Mouse (Mus musculus): ENCODE measurements around the gene Olfr1124. TPM values are rescaled to one million over a fixed set of nuclear protein-coding genes. Genes with fewer than 3 reads are reported as not detected.

Gene Olfr1124
- polyA plus RNA-seq, 1 experiment from 2014 or later = not detected

DNA sequence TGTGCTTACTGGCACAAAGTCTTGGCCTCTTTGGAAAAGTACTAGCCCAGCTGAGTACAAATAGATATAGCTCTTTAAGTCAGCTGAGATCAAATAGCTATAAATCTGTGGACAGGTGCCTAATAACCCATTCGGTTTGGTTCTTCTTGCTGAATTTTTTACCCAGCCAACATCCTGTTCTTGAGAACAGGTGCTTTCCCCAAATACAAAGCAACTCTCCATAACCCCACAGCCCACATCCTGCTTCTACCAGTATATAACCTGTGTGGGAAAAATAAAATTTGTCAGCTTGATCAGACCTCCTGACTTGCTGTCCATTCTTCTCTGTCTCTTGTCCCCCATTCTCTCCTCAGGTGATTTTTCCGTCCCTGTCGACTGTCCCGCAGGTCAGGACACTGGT, 31.7 kb downstream of the Olfr1124 start:
- Histone ChIP-seq H3K4me3 (ENCODE audit: low read depth, low read length) (no peak overlapping the region), H3K9ac (replicated peaks; ENCODE audit: low read length) (no peak overlapping the region), H3K36me3 (replicated peaks; ENCODE audit: control insufficient read depth, insufficient read depth, low read depth, low read length) (no peaks in the 10 kb centered on the region), H3K9me3 (replicated peaks; ENCODE audit: control insufficient read depth, low read length) (no peaks in the 10 kb centered on the region), H3K4me1 (ENCODE audit: control insufficient read depth, insufficient read depth, low read length) (no peaks in the 10 kb centered on the region), H3K4me2 (ENCODE audit: low read depth, low read length) (no peak overlapping the region), H3K27ac (replicated peaks; ENCODE audit: low read depth, low read length) (no peak overlapping the region), H3K27me3 (ENCODE audit: control insufficient read depth, insufficient read depth, low read length) (no peaks in the 10 kb centered on the region)
- WGBS = 88% methylated on average over 4 of the region's 4 CpGs
- ATAC-seq (replicated peaks; ENCODE audit: insufficient number of reproducible peaks, low FRiP score, low TSS enrichment, low read depth) (no peak), DNase-seq (ENCODE audit: low spot score) (no peak)

- ATAC-seq (replicated peaks; ENCODE audit: insufficient number of reproducible peaks, low FRiP score, low TSS enrichment, low read depth) (no peak), DNase-seq (ENCODE audit: low spot score) (no peak)
- H3K36me3 ChIP-seq (replicated peaks; ENCODE audit: control insufficient read depth, insufficient read depth, low read depth, low read length) = no peaks in the 10 kb centered on the region
- H3K9me3 ChIP-seq (replicated peaks; ENCODE audit: control insufficient read depth, low read length) = no peaks in the 10 kb centered on the region
- no peak overlapping the region for H3K27ac ChIP-seq (replicated peaks; ENCODE audit: low read depth, low read length)
- no peaks in the 10 kb centered on the region for H3K4me1 ChIP-seq (ENCODE audit: control insufficient read depth, insufficient read depth, low read length)
- no peak overlapping the region for H3K9ac ChIP-seq (replicated peaks; ENCODE audit: low read length)
- H3K27me3 ChIP-seq (ENCODE audit: control insufficient read depth, insufficient read depth, low read length) = no peaks in the 10 kb centered on the region
- H3K4me3 ChIP-seq (ENCODE audit: low read depth, low read length) = no peak overlapping the region
- H3K4me2 ChIP-seq (ENCODE audit: low read depth, low read length) = no peak overlapping the region
Observed at GRCm38 (mm10) chr2:87480207-87480606, 50.1 kb downstream of the Olfr1124 start.

- Histone ChIP-seq H3K9me3 (replicated peaks; ENCODE audit: control insufficient read depth, low read length) (no peaks in the 10 kb centered on the region), H3K36me3 (replicated peaks; ENCODE audit: control insufficient read depth, insufficient read depth, low read depth, low read length) (no peaks in the 10 kb centered on the region), H3K27ac (replicated peaks; ENCODE audit: low read depth, low read length) (no peak overlapping the region), H3K4me2 (ENCODE audit: low read depth, low read length) (no peak overlapping the region), H3K4me1 (ENCODE audit: control insufficient read depth, insufficient read depth, low read length) (no peaks in the 10 kb centered on the region), H3K4me3 (ENCODE audit: low read depth, low read length) (no peak overlapping the region), H3K27me3 (ENCODE audit: control insufficient read depth, insufficient read depth, low read length) (no peaks in the 10 kb centered on the region), H3K9ac (replicated peaks; ENCODE audit: low read length) (no peak overlapping the region)
- DNase-seq (ENCODE audit: low spot score) = no peak
- 85% methylated on average over 4 of the region's 4 CpGs for WGBS
- ATAC-seq (replicated peaks; ENCODE audit: insufficient number of reproducible peaks, low FRiP score, low TSS enrichment, low read depth) = no peak
Observed at GRCm38 (mm10) chr2:87481158-87481557, 51.1 kb downstream of the Olfr1124 start.

- H3K4me3 ChIP-seq (ENCODE audit: low read depth, low read length) = no peak overlapping the region
- H3K9me3 ChIP-seq (replicated peaks; ENCODE audit: control insufficient read depth, low read length) = no peaks in the 10 kb centered on the region
- no peaks in the 10 kb centered on the region for H3K4me1 ChIP-seq (ENCODE audit: control insufficient read depth, insufficient read depth, low read length)
- no peaks in the 10 kb centered on the region for H3K36me3 ChIP-seq (replicated peaks; ENCODE audit: control insufficient read depth, insufficient read depth, low read depth, low read length)
- H3K27ac ChIP-seq (replicated peaks; ENCODE audit: low read depth, low read length) = no peak overlapping the region
- no peak overlapping the region for H3K4me2 ChIP-seq (ENCODE audit: low read depth, low read length)
- DNase-seq (ENCODE audit: low spot score) (no peak), ATAC-seq (replicated peaks; ENCODE audit: insufficient number of reproducible peaks, low FRiP score, low TSS enrichment, low read depth) (no peak)
- H3K27me3 ChIP-seq (ENCODE audit: control insufficient read depth, insufficient read depth, low read length) = no peaks in the 10 kb centered on the region
- H3K9ac ChIP-seq (replicated peaks; ENCODE audit: low read length) = no peak overlapping the region
- WGBS = 73% methylated on average over 2 of the region's 2 CpGs
Observed at GRCm38 (mm10) chr2:87482276-87482675, 52.2 kb downstream of the Olfr1124 start.

Other genes starting within 250 kb of the Olfr1124 start
- not detected in 2 replicates for gene Olfr1112, start 242.5 kb upstream of the Olfr1124 start, polyA plus RNA-seq (2014; fragmentation: Nextera tagmentation; extraction: Ambion mirVana)
- not detected in 2 replicates for gene Olfr1113, start 221.3 kb upstream of the Olfr1124 start, polyA plus RNA-seq (2014; fragmentation: Nextera tagmentation; extraction: Ambion mirVana)
- gene Olfr1115, start 182.3 kb upstream of the Olfr1124 start, polyA plus RNA-seq (2014; fragmentation: Nextera tagmentation; extraction: Ambion mirVana) = not detected in 2 replicates
- not detected in 2 replicates for gene Olfr1116, start 162.7 kb upstream of the Olfr1124 start, polyA plus RNA-seq (2014; fragmentation: Nextera tagmentation; extraction: Ambion mirVana)
- not detected in 2 replicates for gene Olfr1118, start 122.7 kb upstream of the Olfr1124 start, polyA plus RNA-seq (2014; fragmentation: Nextera tagmentation; extraction: Ambion mirVana)
- gene Olfr1120, start 75.5 kb upstream of the Olfr1124 start, polyA plus RNA-seq (2014; fragmentation: Nextera tagmentation; extraction: Ambion mirVana) = not detected in 2 replicates
- not detected in 2 replicates for gene Olfr1121, start 60.4 kb upstream of the Olfr1124 start, polyA plus RNA-seq (2014; fragmentation: Nextera tagmentation; extraction: Ambion mirVana)
- gene Olfr1122, start 44.4 kb upstream of the Olfr1124 start, polyA plus RNA-seq (2014; fragmentation: Nextera tagmentation; extraction: Ambion mirVana) = not detected in 2 replicates
- not detected in 2 replicates for gene Olfr1123, start 13.6 kb upstream of the Olfr1124 start, polyA plus RNA-seq (2014; fragmentation: Nextera tagmentation; extraction: Ambion mirVana)
- gene Olfr1126, start 23.7 kb downstream of the Olfr1124 start, polyA plus RNA-seq (2014; fragmentation: Nextera tagmentation; extraction: Ambion mirVana) = not detected in 2 replicates
- gene Pramel7, start 66.8 kb downstream of the Olfr1124 start, polyA plus RNA-seq (2014; fragmentation: Nextera tagmentation; extraction: Ambion mirVana) = not detected in 2 replicates
- gene Pramel6, start 76.3 kb downstream of the Olfr1124 start, polyA plus RNA-seq (2014; fragmentation: Nextera tagmentation; extraction: Ambion mirVana) = not detected in 2 replicates
- gene Olfr153, start 101.5 kb downstream of the Olfr1124 start, polyA plus RNA-seq (2014; fragmentation: Nextera tagmentation; extraction: Ambion mirVana) = not detected in 2 replicates
- gene Olfr1128, start 115.3 kb downstream of the Olfr1124 start, polyA plus RNA-seq (2014; fragmentation: Nextera tagmentation; extraction: Ambion mirVana) = not detected in 2 replicates
- gene Olfr1129, start 143.6 kb downstream of the Olfr1124 start, polyA plus RNA-seq (2014; fragmentation: Nextera tagmentation; extraction: Ambion mirVana) = not detected in 2 replicates
- gene Olfr1130, start 175.9 kb downstream of the Olfr1124 start, polyA plus RNA-seq (2014; fragmentation: Nextera tagmentation; extraction: Ambion mirVana) = not detected in 2 replicates
- not detected in 2 replicates for gene Olfr1131, start 196.8 kb downstream of the Olfr1124 start, polyA plus RNA-seq (2014; fragmentation: Nextera tagmentation; extraction: Ambion mirVana)
- not detected in 2 replicates for gene Olfr1132, start 207.3 kb downstream of the Olfr1124 start, polyA plus RNA-seq (2014; fragmentation: Nextera tagmentation; extraction: Ambion mirVana)
- gene Olfr1133, start 217.1 kb downstream of the Olfr1124 start, polyA plus RNA-seq (2014; fragmentation: Nextera tagmentation; extraction: Ambion mirVana) = not detected in 2 replicates
- gene Olfr1134, start 228.2 kb downstream of the Olfr1124 start, polyA plus RNA-seq (2014; fragmentation: Nextera tagmentation; extraction: Ambion mirVana) = not detected in 2 replicates
- not detected in 2 replicates for gene Olfr1135, start 243.4 kb downstream of the Olfr1124 start, polyA plus RNA-seq (2014; fragmentation: Nextera tagmentation; extraction: Ambion mirVana)

Measured in embryonic facial prominence, embryonic 11.5 days (tissue).